Mouse (Mus musculus): Measurements from ENCODE around the gene Gramd1b.

Gramd1b gene

GRCm38 (mm10) chr9:40307311-40307710 is 223.9 kb downstream of the Gramd1b start:
- ChIA-PET CTCF (no interaction called here), POLR2A (interaction anchor here in 1 of 4 experiments (1.1 kb wide), 1 partner anchor 13 kb away, joined by 3 read pairs; no protein-coding TSS in a partner anchor)

GRCm38 (mm10) chr9:40304243-40304642 is 226.9 kb downstream of the Gramd1b start:
- CTCF ChIA-PET: no interaction called here
- POLR2A ChIA-PET: interaction anchor here in 2 of 4 experiments (1.1 to 1.5 kb wide), 3 partner anchors 35 to 65 kb away, joined by 3 to 6 read pairs (median 5); partner anchors contain the start of gene Scn3b (in 1 of the 2)

GRCm38 (mm10) chr9:40302375-40302774 is 228.8 kb downstream of the Gramd1b start:
- POLR2A ChIA-PET: interaction anchor here in 2 of 4 experiments (1.3 to 1.8 kb wide), 3 partner anchors 10 to 64 kb away, joined by 3 to 6 read pairs (median 5); no protein-coding TSS in a partner anchor
- CTCF ChIA-PET: interaction anchor here in 1 of 4 experiments (1.2 kb wide), 1 partner anchor 31 kb away, joined by 4 read pairs; no protein-coding TSS in a partner anchor

GRCm38 (mm10) chr9:40301475-40301874 is 229.7 kb downstream of the Gramd1b start:
- ChIA-PET CTCF (no interaction called here), POLR2A (interaction anchor here in 1 of 4 experiments (1.4 to 3.7 kb wide), 2 partner anchors 62 to 65 kb away, joined by 3 to 15 read pairs; no protein-coding TSS in a partner anchor)

- CTCF ChIA-PET: interaction anchor here in 1 of 4 experiments (1.2 kb wide), 1 partner anchor 33 kb away, joined by 5 read pairs; no protein-coding TSS in a partner anchor
- POLR2A ChIA-PET: interaction anchor here in 2 of 4 experiments (0.6 to 3.7 kb wide), 14 partner anchors 10 to 149 kb away, joined by 3 to 15 read pairs (median 3); no protein-coding TSS in a partner anchor
Observed at GRCm38 (mm10) chr9:40300018-40300989, 230.9 kb downstream of the Gramd1b start.

GRCm38 (mm10) chr9:40299323-40299722 is 231.9 kb downstream of the Gramd1b start:
- POLR2A ChIA-PET: interaction anchor here in 2 of 4 experiments (0.6 to 3.7 kb wide), 9 partner anchors 11 to 150 kb away, joined by 3 to 15 read pairs (median 4); no protein-coding TSS in a partner anchor
- CTCF ChIA-PET: interaction anchor here in 2 of 4 experiments (1.2 to 1.8 kb wide), 2 partner anchors 32 to 34 kb away, joined by 4 to 5 read pairs; no protein-coding TSS in a partner anchor

GRCm38 (mm10) chr9:40297969-40298368 is 233.2 kb downstream of the Gramd1b start:
- CTCF ChIA-PET: interaction anchor here in 1 of 4 experiments (0.8 to 1.8 kb wide), 2 partner anchors 33 to 36 kb away, joined by 3 to 4 read pairs; no protein-coding TSS in a partner anchor
- POLR2A ChIA-PET: interaction anchor here in 1 of 4 experiments (3.7 kb wide), 1 partner anchor 58 kb away, joined by 15 read pairs; no protein-coding TSS in a partner anchor

GRCm38 (mm10) chr9:40296251-40296650 is 234.9 kb downstream of the Gramd1b start:
- POLR2A ChIA-PET: interaction anchor here in 1 of 4 experiments (1.8 kb wide), 1 partner anchor 60 kb away, joined by 4 read pairs; no protein-coding TSS in a partner anchor
- CTCF ChIA-PET: interaction anchor here in 1 of 4 experiments (1.0 kb wide), 1 partner anchor 34 kb away, joined by 6 read pairs; no protein-coding TSS in a partner anchor

- CTCF ChIA-PET: interaction anchor here in 1 of 4 experiments (0.8 kb wide), 1 partner anchor 66 kb away, joined by 3 read pairs; no protein-coding TSS in a partner anchor
- POLR2A ChIA-PET: interaction anchor here in 1 of 4 experiments (1.4 to 2.1 kb wide), 4 partner anchors 10 to 59 kb away, joined by 3 to 11 read pairs (median 6); no protein-coding TSS in a partner anchor
Observed at GRCm38 (mm10) chr9:40294866-40295265, 236.3 kb downstream of the Gramd1b start.

GRCm38 (mm10) chr9:40294210-40294609 is 237.0 kb downstream of the Gramd1b start:
- ChIA-PET CTCF (interaction anchor here in 2 of 4 experiments (0.6 kb wide), 2 partner anchors 37 to 43 kb away, joined by 3 read pairs; no protein-coding TSS in a partner anchor), POLR2A (interaction anchor here in 2 of 4 experiments (0.6 to 2.1 kb wide), 6 partner anchors 9 to 164 kb away, joined by 3 to 11 read pairs (median 4); partner anchors contain the start of gene Scn3b (in 1 of the 2))

GRCm38 (mm10) chr9:40293740-40294139 is 237.4 kb downstream of the Gramd1b start:
- ChIA-PET POLR2A (interaction anchor here in 1 of 4 experiments (0.6 to 2.1 kb wide), 5 partner anchors 9 to 165 kb away, joined by 3 to 11 read pairs (median 4); partner anchors contain the start of gene Scn3b), CTCF (interaction anchor here in 2 of 4 experiments (0.6 kb wide), 2 partner anchors 37 to 43 kb away, joined by 3 read pairs; no protein-coding TSS in a partner anchor)

- CTCF ChIA-PET: no interaction called here
Observed at GRCm38 (mm10) chr9:40293286-40293685, 237.9 kb downstream of the Gramd1b start.

GRCm38 (mm10) chr9:40292475-40292874 is 238.7 kb downstream of the Gramd1b start:
- CTCF ChIA-PET: no interaction called here
- POLR2A ChIA-PET: interaction anchor here in 2 of 4 experiments (0.6 to 1.9 kb wide), 4 partner anchors 8 to 24 kb away, joined by 3 to 7 read pairs (median 4); partner anchors contain the start of gene Scn3b (in 1 of the 2)

More at GRCm38 (mm10) chr9:40293286-40293685, 237.9 kb downstream of the Gramd1b start:
- POLR2A ChIA-PET: interaction anchor here in 2 of 4 experiments (0.6 to 1.9 kb wide), 3 partner anchors 9 to 18 kb away, joined by 3 to 7 read pairs (median 5); no protein-coding TSS in a partner anchor

- POLR2A ChIA-PET: interaction anchor here in 2 of 4 experiments (0.9 to 2.3 kb wide), 5 partner anchors 14 to 392 kb away, joined by 3 to 12 read pairs (median 4); partner anchors contain the start of gene Scn3b (in 1 of the 2)
- CTCF ChIA-PET: no interaction called here
Observed at GRCm38 (mm10) chr9:40282968-40283367, 248.2 kb downstream of the Gramd1b start.

- CTCF ChIA-PET: no interaction called here
- POLR2A ChIA-PET: interaction anchor here in 1 of 4 experiments (1.1 kb wide), 1 partner anchor 38 kb away, joined by 7 read pairs; no protein-coding TSS in a partner anchor
Observed at GRCm38 (mm10) chr9:40279438-40279837, 251.7 kb downstream of the Gramd1b start.

GRCm38 (mm10) chr9:40277671-40278070 is 253.5 kb downstream of the Gramd1b start:
- ChIA-PET CTCF (no interaction called here), POLR2A (interaction anchor here in 1 of 4 experiments (0.6 kb wide), 1 partner anchor 32 kb away, joined by 3 read pairs; no protein-coding TSS in a partner anchor)

- ChIA-PET CTCF (interaction anchor here in 1 of 4 experiments (1.2 kb wide), 1 partner anchor 58 kb away, joined by 3 read pairs; no protein-coding TSS in a partner anchor), POLR2A (interaction anchor here in 2 of 4 experiments (1.2 to 1.9 kb wide), 5 partner anchors 16 to 52 kb away, joined by 3 to 7 read pairs (median 4); no protein-coding TSS in a partner anchor)
Observed at GRCm38 (mm10) chr9:40275904-40276303, 255.3 kb downstream of the Gramd1b start.

- ChIA-PET POLR2A (interaction anchor here in 2 of 4 experiments (1.2 to 7.2 kb wide), 2 partner anchors 33 kb away, joined by 4 to 94 read pairs; no protein-coding TSS in a partner anchor), CTCF (interaction anchor here in 2 of 4 experiments (0.6 kb wide), 2 partner anchors 45 to 866 kb away, joined by 3 to 12 read pairs; no protein-coding TSS in a partner anchor)
Observed at GRCm38 (mm10) chr9:40272822-40273221, 258.4 kb downstream of the Gramd1b start.
